Mouse (Mus musculus): Measurements from ENCODE around the gene Cdk17.

DNA sequence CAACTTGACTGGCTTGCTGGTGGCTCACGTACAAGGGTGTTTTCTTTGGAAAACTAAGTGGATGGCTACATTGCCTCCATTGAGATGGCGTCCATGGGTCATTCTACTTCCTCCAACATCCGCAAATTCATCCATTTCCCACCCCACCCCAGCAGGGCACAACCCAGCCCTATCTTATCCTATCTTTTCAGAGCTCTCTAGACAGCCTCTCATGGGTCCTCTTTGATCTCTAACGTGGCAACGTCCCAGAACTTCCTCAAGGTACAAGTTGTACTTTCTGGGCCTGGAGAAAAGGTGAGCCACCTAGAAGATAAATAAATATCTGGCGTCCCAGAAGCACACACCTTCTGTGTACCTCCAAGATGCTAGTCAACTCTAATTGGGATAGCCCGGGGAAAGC, 132.9 kb downstream of the Cdk17 start:
- no peak for TF ChIP-seq CTCF (IDR thresholded peaks at IDR 0.05; ENCODE audit: control insufficient read depth, insufficient read depth, insufficient replicate concordance, low read depth, low read length)
- no peak for TF ChIP-seq POLR2A (IDR thresholded peaks at IDR 0.05; ENCODE audit: control insufficient read depth, low read depth, low read length)
